Mouse (Mus musculus): ENCODE results near the gene Gm17334.

Gm17334 gene

DNA sequence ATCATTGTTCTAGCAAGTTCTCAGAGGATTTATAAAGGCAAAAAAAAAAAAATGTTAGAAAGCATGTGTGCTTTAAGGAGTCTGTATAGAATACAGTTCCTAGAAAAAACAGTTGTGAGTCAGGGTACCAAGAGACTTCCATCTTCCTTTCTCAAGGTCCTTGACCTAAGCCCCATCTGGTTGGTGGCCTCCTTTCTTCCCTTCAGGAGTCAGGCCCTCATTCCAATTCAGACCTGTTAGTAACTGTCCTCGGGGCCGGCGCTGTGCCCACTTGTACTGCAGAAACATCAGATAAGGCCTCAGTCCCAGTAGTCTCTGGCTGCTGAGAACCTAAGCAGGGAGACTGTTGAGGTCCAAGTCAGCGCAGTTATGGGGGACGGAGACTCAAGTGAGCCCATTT, at the start of gene Gm17334:
TSS of gene Gm17334 (minus strand) at position 101 of the 400 bp plus-strand sequence.
- no peak for DNase-seq

GRCm38 (mm10) chr11:53821945-53822338, 49.0 kb upstream of the Gm17334 start:
- no peak for DNase-seq

DNA sequence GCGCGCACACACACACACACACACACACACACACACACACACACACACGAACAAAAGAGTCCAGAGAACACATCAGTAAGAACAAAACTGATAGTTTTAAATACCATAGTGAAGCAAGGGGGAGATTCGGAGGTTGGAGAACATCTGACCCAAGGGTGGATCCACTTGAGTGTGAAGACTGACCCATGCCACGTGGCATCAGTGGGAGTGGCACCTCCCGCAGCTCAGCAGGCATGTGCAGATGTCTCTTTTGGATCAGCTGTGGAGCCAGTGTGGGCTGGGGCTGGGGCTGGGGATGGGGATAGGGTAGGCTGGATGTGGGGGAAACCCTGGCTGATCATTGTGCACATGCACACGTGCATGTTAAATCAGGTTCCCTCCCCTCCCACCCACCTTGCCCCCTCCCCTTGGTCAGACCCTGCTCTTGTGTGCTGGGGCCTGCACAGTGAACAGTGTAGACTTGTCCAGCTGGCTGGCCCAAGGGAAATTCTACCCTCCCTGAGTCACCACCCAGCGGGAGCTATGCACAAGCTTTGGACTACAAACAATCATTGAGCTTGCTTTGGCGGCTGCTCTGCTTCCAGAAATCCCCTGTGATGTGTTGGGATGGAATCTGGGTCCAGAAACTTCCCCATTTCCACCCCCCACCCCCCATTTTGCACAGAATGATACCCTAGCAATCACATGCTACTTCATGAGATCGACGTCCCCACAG, 48.4 kb upstream of the Gm17334 start:
- DNase-seq, result no peak

DNA sequence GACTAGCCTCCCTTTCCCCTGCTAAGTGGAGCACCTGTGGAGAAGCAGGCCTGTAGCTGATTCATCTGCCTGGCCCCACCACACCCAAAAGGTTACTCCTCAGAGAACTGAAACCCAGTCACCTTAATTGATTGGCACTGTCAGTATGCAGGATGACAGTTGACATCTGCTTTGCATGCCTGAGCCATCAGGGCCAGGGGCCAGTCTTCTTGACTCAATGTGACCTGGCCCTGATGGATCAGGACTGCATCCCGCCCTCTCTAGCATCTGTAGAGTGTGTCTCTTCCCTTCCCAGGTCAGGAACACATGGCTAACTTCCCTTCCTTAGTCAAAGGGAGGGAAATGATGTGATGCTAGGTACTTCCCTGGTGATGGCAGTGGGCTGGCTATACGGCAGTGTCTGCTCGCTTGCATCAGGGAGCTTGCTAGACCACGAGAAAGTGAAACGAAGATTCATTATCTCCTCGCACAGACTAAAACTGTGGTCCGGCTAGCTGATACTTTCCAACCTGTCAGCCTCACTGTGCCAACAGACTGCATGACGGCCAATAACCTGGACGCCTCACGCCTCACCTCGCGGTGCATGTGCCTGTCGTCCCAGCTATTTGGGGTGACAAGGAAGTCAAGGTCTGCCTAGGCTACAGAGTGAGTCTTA, 47.7 kb upstream of the Gm17334 start:
- DNase-seq, result no peak

GRCm38 (mm10) chr11:53819511-53819910, 46.5 kb upstream of the Gm17334 start:
- DNase-seq, result no peak

DNA sequence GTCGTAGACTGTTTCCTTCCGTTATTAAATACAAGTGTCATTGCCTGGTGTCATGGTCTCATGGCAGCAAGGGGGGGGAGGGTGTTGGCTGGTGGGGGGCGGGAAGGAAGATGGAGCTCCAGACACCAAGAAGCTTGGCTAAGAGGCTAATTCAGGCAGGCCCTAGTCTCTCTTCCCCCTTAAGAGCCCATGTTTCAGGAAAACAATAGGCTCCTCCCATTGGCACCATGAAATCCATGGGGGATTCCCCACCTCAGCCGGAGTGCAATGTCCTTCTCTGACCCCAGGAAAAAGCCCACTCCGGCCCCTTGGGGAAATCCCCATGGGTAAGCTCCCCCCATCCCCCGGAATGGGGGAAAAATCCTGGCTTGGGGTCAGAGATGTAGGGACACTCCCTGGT, 45.8 kb upstream of the Gm17334 start:
- no peak for DNase-seq

DNA sequence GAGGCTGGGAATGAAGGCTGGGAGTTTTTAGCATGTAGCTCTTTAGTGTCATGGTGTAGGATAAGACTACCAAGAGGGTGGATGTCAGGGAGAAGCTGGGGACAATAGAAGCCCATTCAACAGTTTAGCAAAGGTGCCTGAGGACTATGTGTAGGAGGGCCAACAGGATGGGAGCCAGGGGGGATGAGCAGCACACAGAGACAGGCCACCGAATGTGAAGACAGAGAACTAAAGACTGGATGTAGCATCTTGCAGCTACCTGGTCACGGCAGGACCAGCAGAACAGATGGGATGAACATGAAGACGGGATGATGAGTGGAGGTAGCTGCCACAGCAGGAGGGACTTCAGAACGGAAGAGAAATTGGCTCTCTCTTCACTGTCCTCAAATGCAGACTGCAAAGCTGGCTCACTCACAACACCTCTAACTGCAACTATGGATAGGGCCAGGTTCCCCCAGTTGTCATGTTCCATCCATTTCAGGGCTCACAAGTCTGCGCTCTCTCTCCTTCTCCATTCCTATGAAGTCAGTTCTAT, 43.9 kb upstream of the Gm17334 start:
- DNase-seq, result peak; percentile 29

DNA sequence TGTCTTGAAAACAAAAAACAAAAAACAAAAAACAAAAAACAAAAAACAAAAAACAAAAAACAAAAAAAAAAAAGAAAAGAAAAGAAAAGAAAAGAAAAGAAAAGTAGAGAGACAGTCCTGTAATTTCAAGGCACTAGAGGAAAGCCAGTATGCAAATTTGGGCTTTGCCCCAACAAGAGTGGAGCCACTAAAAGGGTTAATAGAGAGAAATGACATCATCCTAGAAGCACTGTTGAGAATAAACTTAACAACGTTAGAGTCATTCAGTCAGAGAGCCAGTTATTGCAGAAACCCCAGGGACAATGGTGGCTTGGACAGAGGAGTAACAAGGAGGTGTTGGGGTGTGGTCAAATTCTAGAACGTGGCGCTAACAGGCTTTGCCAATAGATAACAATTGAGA, 41.8 kb upstream of the Gm17334 start:
- no peak for DNase-seq

GRCm38 (mm10) chr11:53813001-53813868, 40.2 kb upstream of the Gm17334 start:
- DNase-seq, result no peak

- DNase-seq, result no peak
Observed at GRCm38 (mm10) chr11:53811312-53811711, 38.3 kb upstream of the Gm17334 start.

- DNase-seq, result no peak
Observed at GRCm38 (mm10) chr11:53810749-53811148, 37.8 kb upstream of the Gm17334 start.

GRCm38 (mm10) chr11:53810156-53810555, 37.2 kb upstream of the Gm17334 start:
- no peak for DNase-seq

DNA sequence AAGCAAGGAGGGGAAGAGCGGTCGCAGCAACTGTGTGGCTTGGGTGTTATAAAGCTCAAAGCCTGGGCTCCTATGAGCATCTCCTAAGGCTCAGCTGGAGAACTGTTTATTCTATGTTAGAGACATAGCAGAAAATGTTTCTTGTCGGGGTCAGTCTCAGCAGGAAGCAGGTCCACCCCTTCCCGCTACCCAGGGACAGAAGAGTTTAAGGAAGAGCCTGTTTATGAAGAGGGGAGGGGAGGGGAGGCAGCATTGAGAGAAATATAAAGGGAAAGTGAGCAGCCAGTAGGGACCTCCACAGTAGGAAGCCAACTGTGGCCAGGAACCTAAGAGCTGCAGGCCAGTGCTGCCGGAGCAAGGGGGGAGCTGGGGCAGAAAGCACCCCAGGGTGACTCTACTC, 36.4 kb upstream of the Gm17334 start:
- DNase-seq, result no peak

- no peak for DNase-seq
Observed at GRCm38 (mm10) chr11:53805786-53806185, 32.8 kb upstream of the Gm17334 start.

DNA sequence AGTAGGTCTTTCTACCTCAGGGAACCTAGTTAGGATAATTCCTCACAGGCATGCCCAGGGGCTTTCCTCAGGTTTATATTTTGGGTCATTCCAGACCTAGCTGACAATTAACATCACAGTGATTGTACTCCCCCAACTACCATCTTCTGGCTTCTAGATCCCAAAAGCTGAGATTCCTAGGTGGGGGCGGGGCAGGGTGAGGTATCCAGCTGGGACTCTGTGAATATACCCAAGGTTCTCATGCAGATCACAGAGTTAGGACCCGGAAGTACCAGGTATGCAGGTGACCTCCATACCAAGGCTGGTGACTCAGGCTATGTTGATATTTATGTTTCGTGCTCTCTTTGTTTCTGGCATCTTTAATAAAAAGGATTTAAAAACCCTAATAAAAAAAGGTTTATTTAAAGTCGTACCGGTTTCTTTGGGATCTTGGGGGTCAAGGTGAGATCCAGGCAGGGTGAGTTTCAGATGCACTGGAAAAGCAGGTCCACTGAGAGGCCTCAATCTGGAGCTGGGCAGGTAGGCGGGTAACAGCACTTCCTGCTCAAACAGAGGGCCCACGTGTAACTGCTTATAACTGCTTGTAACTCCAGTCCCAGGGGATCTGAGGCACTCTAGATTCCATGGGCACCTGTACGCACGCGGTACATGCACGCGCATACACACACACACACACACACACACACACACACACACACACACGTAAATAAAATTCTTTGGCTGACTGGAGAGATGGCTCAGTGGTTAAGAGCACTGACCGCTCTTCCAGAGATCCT, 31.8 kb upstream of the Gm17334 start:
- no peak for DNase-seq

DNA sequence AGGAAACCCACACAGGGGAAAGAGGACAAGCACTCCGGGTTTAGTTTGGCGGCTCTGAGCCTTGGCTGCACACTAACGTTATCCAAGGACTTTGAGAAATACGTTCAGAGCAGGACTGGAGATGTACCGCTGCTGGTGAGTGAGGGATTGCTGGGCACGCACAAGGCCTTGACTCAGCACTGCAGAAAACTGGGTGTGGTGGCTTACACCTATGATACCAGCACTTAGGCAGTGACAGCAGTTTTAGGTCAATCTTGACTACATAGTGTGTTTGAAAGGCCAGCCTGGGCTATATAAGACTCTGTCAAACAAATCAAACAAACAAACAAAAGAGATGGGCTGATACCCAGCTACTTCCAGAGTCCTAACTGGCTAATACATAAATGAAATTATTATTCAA, 30.5 kb upstream of the Gm17334 start:
- DNase-seq, result no peak

DNA sequence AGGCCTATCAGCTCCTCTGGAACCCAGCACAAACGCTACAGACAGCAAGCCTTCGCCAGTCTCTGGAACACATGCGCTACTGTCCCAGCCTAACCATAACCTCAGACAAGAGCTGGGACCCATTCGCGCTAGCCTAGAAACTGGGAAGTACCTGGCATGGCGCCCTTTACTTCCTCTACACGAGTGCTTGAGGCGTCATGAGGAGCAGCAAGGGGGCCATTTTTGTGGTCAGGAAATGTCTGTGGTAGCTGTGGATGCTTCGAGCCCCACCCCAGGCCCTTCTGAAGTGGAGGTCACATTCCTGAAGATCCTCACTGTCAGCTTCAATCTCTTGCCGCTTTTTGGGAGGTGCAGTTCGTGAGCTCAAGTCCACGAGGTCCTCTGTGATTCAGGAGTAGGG, 30.1 kb upstream of the Gm17334 start:
- no peak for DNase-seq

- no peak for DNase-seq
Observed at GRCm38 (mm10) chr11:53800975-53801374, 28.0 kb upstream of the Gm17334 start.

DNA sequence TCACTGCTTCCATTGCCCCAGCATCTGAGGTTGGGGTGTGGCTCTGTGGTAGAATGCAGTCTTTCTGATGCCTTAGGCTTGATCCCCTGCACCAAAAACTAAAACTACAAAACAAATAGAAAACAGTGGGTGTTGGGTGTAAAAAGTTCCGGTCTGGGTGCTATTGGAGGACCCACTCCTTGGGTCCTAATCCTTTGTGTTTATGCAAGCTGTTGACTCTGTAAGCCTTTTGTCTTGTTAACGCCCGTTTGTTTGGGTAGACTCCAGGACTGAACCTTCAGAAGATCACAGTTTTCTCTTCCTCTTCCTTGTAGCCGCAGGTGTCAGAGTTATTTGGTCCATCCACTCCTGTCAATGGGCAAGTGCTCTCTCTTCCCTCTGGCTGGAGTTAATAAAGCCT, 27.0 kb upstream of the Gm17334 start:
- DNase-seq, result no peak

GRCm38 (mm10) chr11:53798041-53798711, 25.2 kb upstream of the Gm17334 start:
- DNase-seq, result no peak

- DNase-seq, result no peak
Observed at GRCm38 (mm10) chr11:53797386-53797920, 24.5 kb upstream of the Gm17334 start.

Measured in cerebellum, adult 11 months (tissue).